In the genomic region with DNA sequence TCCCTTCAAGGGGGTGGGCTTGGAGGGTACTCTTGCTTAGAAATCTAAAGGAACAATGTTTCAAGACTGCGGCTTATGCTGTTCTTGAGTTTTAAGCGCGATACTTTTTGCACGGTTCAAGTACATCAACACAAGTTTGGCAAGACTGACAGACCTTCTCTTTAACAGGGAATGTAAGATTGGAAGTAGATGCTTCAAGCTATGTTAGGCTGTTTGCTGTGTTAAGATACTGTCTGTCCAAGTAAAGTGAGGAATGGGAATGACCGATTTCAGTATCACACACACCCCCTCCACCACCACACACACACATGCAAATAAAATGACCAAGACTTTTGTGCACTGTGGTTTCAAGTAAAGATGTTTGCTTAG, we compare ENCODE assay signal across 9 mouse cellular contexts. TPM values are rescaled to one million over a fixed set of nuclear protein-coding genes. Genes with fewer than 3 reads are reported as not detected.
A peak's percentile ranks its signal among the peaks of the same experiment; 100 is the strongest.
DNase-seq lines count a peak whose midpoint lies in the region; ATAC-seq and TF ChIP-seq lines count a peak whose summit lies in the region.
"Had no signal": no experiment of that assay in that cellular context is flagged by ENCODE, and none has a peak within 500 bp of the region (broad histone marks: within the 10 kb centered on the region; RNA-seq: fewer than 3 reads in every experiment).

No protein-coding gene starts in this region.

- H3K9ac ChIP-seq in heart, embryonic 11.5 days (ENCODE audit: low read depth, low read length): peak overlapping the region; percentile 82
- H3K9ac ChIP-seq in ES-Bruce4 (ENCODE audit: low read depth, poor library complexity, severe bottlenecking): peak overlapping the region; percentile 72
- no peak overlapping the region for H3K9ac ChIP-seq in liver, embryonic 16.5 days (ENCODE audit: low read depth, low read length)

- peak; percentile 25; the same call in 1 of the 2 replicates for ATAC-seq in heart, embryonic 11.5 days (replicated peaks; ENCODE audit: insufficient number of reproducible peaks, low FRiP score, low TSS enrichment)
- no peak for ATAC-seq in liver, embryonic 16.5 days (ENCODE audit: low read depth)

- no peaks in the 10 kb centered on the region for H3K4me1 ChIP-seq in heart, embryonic 11.5 days (ENCODE audit: control insufficient read depth, insufficient read depth, low read length)
- H3K4me1 ChIP-seq in ES-Bruce4 (ENCODE audit: control insufficient read depth, insufficient read depth, low read length): no peaks in the 10 kb centered on the region
- peaks cover 22% of the 10 kb centered on the region for H3K4me1 ChIP-seq in hindbrain, embryonic 10.5 days (replicated peaks)
- no peaks in the 10 kb centered on the region for H3K4me1 ChIP-seq in liver, embryonic 16.5 days (ENCODE audit: control insufficient read depth, low read depth, low read length)

- no peak for TF ChIP-seq EP300 in ES-Bruce4 (IDR thresholded peaks at IDR 0.05; ENCODE audit: insufficient read depth, low read depth, low read length)

- H3K4me2 ChIP-seq in heart, embryonic 11.5 days: peak overlapping the region; percentile 76
- H3K4me2 ChIP-seq in liver, embryonic 16.5 days (ENCODE audit: low read depth, low read length): peak overlapping the region; percentile 69

- WGBS in heart, embryonic 11.5 days (ENCODE audit: insufficient replicate concordance): 9% methylated on average over 5 of the region's 5 CpGs
- 7% methylated on average over 5 of the region's 5 CpGs for WGBS in hindbrain, embryonic 10.5 days
- WGBS in liver, embryonic 16.5 days (ENCODE audit: insufficient replicate concordance): 8% methylated on average over 5 of the region's 5 CpGs

- no peak for TF ChIP-seq POLR2A in ES-Bruce4 (IDR thresholded peaks at IDR 0.05; ENCODE audit: insufficient read depth, low read length)

- no peaks in the 10 kb centered on the region for H3K9me3 ChIP-seq in heart, embryonic 11.5 days (replicated peaks; ENCODE audit: control insufficient read depth, low read length)
- no peaks in the 10 kb centered on the region for H3K9me3 ChIP-seq in ES-Bruce4 (replicated peaks; ENCODE audit: control insufficient read depth, insufficient read depth, low read length, poor library complexity, severe bottlenecking)
- H3K9me3 ChIP-seq in hindbrain, embryonic 10.5 days: no peaks in the 10 kb centered on the region
- no peaks in the 10 kb centered on the region for H3K9me3 ChIP-seq in liver, embryonic 16.5 days (replicated peaks; ENCODE audit: control insufficient read depth, low read length)

- H3K4me3 ChIP-seq in heart, embryonic 11.5 days (ENCODE audit: low read depth, low read length): peak overlapping the region; percentile 56
- H3K4me3 ChIP-seq in ES-Bruce4 (ENCODE audit: low read depth, low read length): peak overlapping the region; percentile 81
- H3K4me3 ChIP-seq in hindbrain, embryonic 10.5 days: peak overlapping the region; percentile 81
- H3K4me3 ChIP-seq in liver, embryonic 16.5 days (ENCODE audit: low read depth, low read length): peak overlapping the region; percentile 55; the same call in 1 of the 2 replicates

- no peak for TF ChIP-seq CTCF in ES-Bruce4 (IDR thresholded peaks at IDR 0.05; ENCODE audit: low read depth, low read length)

- no peak for DNase-seq in heart, postnatal 14 days
- DNase-seq in hindbrain, embryonic 10.5 days (ENCODE audit: low spot score): no peak
- no peak for DNase-seq in spleen, adult 18-20 months
- no peak for DNase-seq in right cerebral cortex, postnatal 25 days
- DNase-seq in cerebellum, adult 11-12 months: no peak

- H3K27ac ChIP-seq in heart, embryonic 11.5 days (ENCODE audit: low read depth, low read length): peak overlapping the region; percentile 91
- H3K27ac ChIP-seq in ES-Bruce4 (ENCODE audit: insufficient read depth, low read length): no peak overlapping the region
- H3K27ac ChIP-seq in hindbrain, embryonic 10.5 days: peak overlapping the region; percentile 98
- no peak overlapping the region for H3K27ac ChIP-seq in liver, embryonic 16.5 days (ENCODE audit: low read length)

- intact Hi-C loops in heart, postnatal 14 days (cut with DNase I): loop anchor here (10.0 kb wide), 1 partner anchor 227 kb away; no protein-coding TSS in a partner anchor

- no peaks in the 10 kb centered on the region for H3K36me3 ChIP-seq in heart, embryonic 11.5 days (ENCODE audit: control insufficient read depth, insufficient read depth, low read length)
- H3K36me3 ChIP-seq in ES-Bruce4 (ENCODE audit: control insufficient read depth, insufficient read depth, low read length, poor library complexity, severe bottlenecking): no peaks in the 10 kb centered on the region
- no peaks in the 10 kb centered on the region for H3K36me3 ChIP-seq in hindbrain, embryonic 10.5 days
- H3K36me3 ChIP-seq in liver, embryonic 16.5 days (ENCODE audit: control insufficient read depth, insufficient read depth): no peaks in the 10 kb centered on the region

- H3K27me3 ChIP-seq in heart, embryonic 11.5 days (ENCODE audit: control insufficient read depth, insufficient read depth, low read length): no peaks in the 10 kb centered on the region
- peaks cover 3% of the 10 kb centered on the region; the same call in 1 of the 2 replicates for H3K27me3 ChIP-seq in ES-Bruce4 (ENCODE audit: control insufficient read depth, insufficient read depth, low read length, poor library complexity, severe bottlenecking)
- H3K27me3 ChIP-seq in hindbrain, embryonic 10.5 days (ENCODE audit: insufficient read depth, poor library complexity, severe bottlenecking): no peaks in the 10 kb centered on the region
- peaks cover 10% of the 10 kb centered on the region for H3K27me3 ChIP-seq in liver, embryonic 16.5 days (ENCODE audit: control insufficient read depth, insufficient read depth, low read depth, low read length)

RNA-seq across cellular contexts. Expression of a gene that starts 0.3 kb away (rescaled TPM):
- polyA plus RNA-seq in heart, embryonic 11.5 days (2014; fragmentation: Nextera tagmentation; extraction: Ambion mirVana): 6.5 and 7.7 TPM in 2 replicates
- under 1 TPM; 0.20 to 0.50 TPM for total RNA-seq in heart, postnatal 14 days (2021)
- polyA plus RNA-seq in ES-Bruce4 (2011; ENCODE audit: insufficient read depth, insufficient read length, low read depth, missing spikeins): 2.4 and 3.8 TPM in 2 replicates
- 196 and 220 TPM in 2 replicates for polyA plus RNA-seq in hindbrain, embryonic 10.5 days (2016; fragmentation: Nextera tagmentation; extraction: Ambion mirVana)
- 0.15 and 0.25 TPM in 2 replicates for polyA plus RNA-seq in liver, embryonic 16.5 days (2015; fragmentation: Nextera tagmentation; extraction: Ambion mirVana)

RNA-seq across cellular contexts. Expression of a gene that starts 45.5 kb away (rescaled TPM):
- polyA plus RNA-seq in heart, embryonic 11.5 days (2014; fragmentation: Nextera tagmentation; extraction: Ambion mirVana): 0.90 and 1.4 TPM in 2 replicates
- total RNA-seq in heart, postnatal 14 days (2021): under 1 TPM; 0.51 to 0.79 TPM
- not detected in 2 replicates for polyA plus RNA-seq in ES-Bruce4 (2011; ENCODE audit: insufficient read depth, insufficient read length, low read depth, missing spikeins)
- polyA plus RNA-seq in hindbrain, embryonic 10.5 days (2016; fragmentation: Nextera tagmentation; extraction: Ambion mirVana): 0.96 and 1.4 TPM in 2 replicates
- polyA plus RNA-seq in liver, embryonic 16.5 days (2015; fragmentation: Nextera tagmentation; extraction: Ambion mirVana): not detected in 2 replicates
- total RNA-seq: hematopoietic stem cell, adult 5-6 weeks had no signal

Comparison
In these comparisons a context has a peak if more than half of its experiments do, and no peak if none do; other contexts are left out.
1. H3K27ac ChIP-seq: peak in heart, embryonic 11.5 days (single experiment) and hindbrain, embryonic 10.5 days (single experiment); none in ES-Bruce4 (single experiment) and liver, embryonic 16.5 days (single experiment).
2. RNA of a gene that starts 0.3 kb away (polyA plus RNA-seq): 196 to 220 TPM in hindbrain, embryonic 10.5 days; 6.5 to 7.7 TPM in heart, embryonic 11.5 days, 2.4 to 3.8 TPM in ES-Bruce4 and 0.15 to 0.25 TPM in liver, embryonic 16.5 days; every median in the first group is over 10 times any median in the second.
3. Peak in every context shown above with its lines, with median percentiles within 50 percentile points of each other: H3K4me3 ChIP-seq.